Mouse (Mus musculus): ENCODE results near the gene Mxi1. TPM values are rescaled to one million over a fixed set of nuclear protein-coding genes. Genes with fewer than 3 reads are reported as not detected.
"Not testable (repeated sequence)": the region's sequence is repeated elsewhere in the genome, so short reads cannot be mapped to it uniquely, and the experiment has no call there.

The Mxi1 gene
- total and polyA plus RNA-seq, 3 experiments: 10.6 to 19.9 (median 18.9) TPM

- Histone ChIP-seq H3K27ac (ENCODE audit: insufficient read depth, low read depth) (no peak overlapping the region), H3K4me2 (ENCODE audit: insufficient read depth, low read depth, poor library complexity, severe bottlenecking) (no peak overlapping the region), H3K9ac (ENCODE audit: insufficient read depth, low read depth) (no peak overlapping the region; the same call in 1 of the 2 replicates), H3K27me3 (replicated peaks) (no peaks in the 10 kb centered on the region), H3K79me2 (replicated peaks; ENCODE audit: control insufficient read depth, extremely low read depth, insufficient read depth, poor library complexity, severe bottlenecking) (peaks cover 11% of the 10 kb centered on the region), H3K36me3 (replicated peaks in 1 of 2; ENCODE audit: control insufficient read depth in 1 of 2, insufficient read depth in 1 of 2, low read length in 1 of 2) (peaks cover 0 to 5% of the 10 kb centered on the region in 2 experiments), H3K9me3 (replicated peaks; ENCODE audit: low read length) (no peaks in the 10 kb centered on the region), H3K4me1 (ENCODE audit: control insufficient read depth in 1 of 2, insufficient read depth in 2 of 2) (peaks cover 23 to 58% of the 10 kb centered on the region in 2 experiments), H3K4me3 (replicated peaks in 1 of 3; ENCODE audit: low read depth in 2 of 3, low read length in 2 of 3, poor library complexity in 1 of 3) (no peak overlapping the region)
- in situ Hi-C loops (cut with MboI; ENCODE audit: low pct_ligation_motif_present, low pct_unique_long_range_greater_than_20kb, low sequenced_read_pairs): loop anchor here (10.0 to 25.0 kb wide), 2 partner anchors 190 to 368 kb away; partner anchors contain the start of gene Nutf2-ps1
- DNase-seq (ENCODE audit: extremely low read depth): peak; percentile 83
- dilution Hi-C loops (cut with MboI; ENCODE audit: extremely low pct_ligation_motif_present, extremely low pct_unique_long_range_greater_than_20kb, low sequenced_read_pairs): no loop called here
- TF ChIP-seq ETS1 (conservative IDR thresholded peaks at IDR 0.05; ENCODE audit: low read depth, low read length): peak; percentile 44; the same call in 1 of the 2 replicates
- no peak for TF ChIP-seq PAX5 (IDR thresholded peaks at IDR 0.05; ENCODE audit: low read length)
- peak; percentile 72 for TF ChIP-seq ZC3H11A (IDR thresholded peaks at IDR 0.05; ENCODE audit: low read depth, low read length)
- peak; percentile 87 for TF ChIP-seq SMC3 (IDR thresholded peaks at IDR 0.05; ENCODE audit: low read depth, low read length)
- peak; percentile 81; the same call in 1 of the 2 replicates for TF ChIP-seq TBP (conservative IDR thresholded peaks at IDR 0.05; ENCODE audit: low read depth, low read length)
- 0 out of 2 replicates have a peak, but pooled peaks have one; percentile 19 for TF ChIP-seq BHLHE40 (IDR thresholded peaks at IDR 0.05; ENCODE audit: low read depth, low read length)
- TF ChIP-seq ZNF384 (IDR thresholded peaks at IDR 0.05; ENCODE audit: low read depth, low read length): peak; percentile 100
- no peak for TF ChIP-seq CHD1 (IDR thresholded peaks at IDR 0.05; ENCODE audit: low read depth, low read length)
- peak; percentile 62; the same call in 1 of the 2 replicates for TF ChIP-seq UBTF (IDR thresholded peaks at IDR 0.05; ENCODE audit: low read depth, low read length)
- no peak; the same call in 1 of the 2 replicates for TF ChIP-seq JUN (IDR thresholded peaks at IDR 0.05; ENCODE audit: insufficient read depth, low read depth, low read length)
- peak in 1 of 2 experiments; percentile 90; a peak in 3 of 4 replicates for TF ChIP-seq CTCF (conservative IDR thresholded peaks at IDR 0.05 in 1 of 2, IDR thresholded peaks at IDR 0.05 in 1 of 2; ENCODE audit: low read depth in 2 of 2, low read length in 2 of 2)
- TF ChIP-seq IRF4 (IDR thresholded peaks at IDR 0.05; ENCODE audit: low read depth, low read length): peak; percentile 43; the same call in 1 of the 2 replicates
- TF ChIP-seq RAD21 (IDR thresholded peaks at IDR 0.05; ENCODE audit: low read depth, low read length): peak; percentile 94
- no peak for TF ChIP-seq HCFC1 (IDR thresholded peaks at IDR 0.05; ENCODE audit: low read depth, low read length)
- TF ChIP-seq MAX (IDR thresholded peaks at IDR 0.05; ENCODE audit: low read length): no peak
- no peak for TF ChIP-seq KAT2A (IDR thresholded peaks at IDR 0.05; ENCODE audit: insufficient replicate concordance, low read length)
- TF ChIP-seq SIN3A (IDR thresholded peaks at IDR 0.05; ENCODE audit: low read length): peak; percentile 74; the same call in 1 of the 2 replicates
Observed at GRCm38 (mm10) chr19:53394552-53394951, 84.2 kb downstream of the Mxi1 start.

GRCm38 (mm10) chr19:53394956-53395355 lies 84.6 kb downstream of the Mxi1 start:
- Histone ChIP-seq H3K27ac (ENCODE audit: insufficient read depth, low read depth) (peak overlapping the region; percentile 95), H3K4me1 (ENCODE audit: control insufficient read depth in 1 of 2, insufficient read depth in 2 of 2) (peaks cover 23 to 61% of the 10 kb centered on the region in 2 experiments), H3K9ac (ENCODE audit: insufficient read depth, low read depth) (peak overlapping the region; percentile 74)
- H3K79me2 ChIP-seq (replicated peaks; ENCODE audit: control insufficient read depth, extremely low read depth, insufficient read depth, poor library complexity, severe bottlenecking); dilution Hi-C loops (cut with MboI; ENCODE audit: extremely low pct_ligation_motif_present, extremely low pct_unique_long_range_greater_than_20kb, low sequenced_read_pairs); H3K4me2 ChIP-seq (ENCODE audit: insufficient read depth, low read depth, poor library complexity, severe bottlenecking); H3K4me3 ChIP-seq (replicated peaks in 1 of 3; ENCODE audit: low read depth in 2 of 3, low read length in 2 of 3, poor library complexity in 1 of 3); DNase-seq (ENCODE audit: extremely low read depth); H3K36me3 ChIP-seq (replicated peaks in 1 of 2; ENCODE audit: control insufficient read depth in 1 of 2, insufficient read depth in 1 of 2, low read length in 1 of 2); H3K27me3 ChIP-seq (replicated peaks); H3K9me3 ChIP-seq (replicated peaks; ENCODE audit: low read length): not testable (repeated sequence)
- in situ Hi-C loops (cut with MboI; ENCODE audit: low pct_ligation_motif_present, low pct_unique_long_range_greater_than_20kb, low sequenced_read_pairs): loop anchor here (10.0 to 25.0 kb wide), 2 partner anchors 190 to 367 kb away; partner anchors contain the start of gene Nutf2-ps1

All from CH12.LX (cell line).